Mouse (Mus musculus) embryonic facial prominence, embryonic 15.5 days (tissue): ENCODE measurements around the gene Igflr1. TPM values are rescaled to one million over a fixed set of nuclear protein-coding genes. Genes with fewer than 3 reads are reported as not detected.

Experiments used
- ATAC-seq: fragments of 200-750 bp; cut with Nextera tagmentation; 2 replicates; pipeline ENCODE4 v1.8.0; 2017; ENCODE audit warnings: low read depth, moderate TSS enrichment; ENCODE audit not compliant: insufficient number of reproducible peaks, low FRiP score, low TSS enrichment
- H3K27ac ChIP-seq: fragments of 300-500 bp; sonication (generic); replicated peaks from 2 replicates; pipeline ENCODE4 v1.5.1; 2015; ENCODE audit warnings: mild to moderate bottlenecking, inconsistent platforms
- H3K27me3 ChIP-seq: fragments of 300-500 bp; sonication (generic); 2 replicates; pipeline ENCODE4 v1.6.1; 2015; ENCODE audit warnings: inconsistent platforms
- H3K36me3 ChIP-seq: fragments of 300-500 bp; sonication (generic); 2 replicates; pipeline ENCODE4 v1.6.1; 2015; ENCODE audit warnings: mild to moderate bottlenecking, inconsistent platforms
- H3K4me1 ChIP-seq: fragments of 300-500 bp; sonication (generic); 2 replicates; pipeline ENCODE4 v1.6.1; 2015; ENCODE audit warnings: inconsistent platforms
- H3K4me2 ChIP-seq: fragments of 300-500 bp; sonication (generic); replicated peaks from 2 replicates; pipeline ENCODE4 v1.6.1; 2015; ENCODE audit warnings: mild to moderate bottlenecking, inconsistent platforms
- H3K4me3 ChIP-seq: fragments of 300-500 bp; sonication (generic); replicated peaks from 2 replicates; pipeline ENCODE4 v1.5.1; 2015; ENCODE audit warnings: mild to moderate bottlenecking, inconsistent platforms
- H3K9ac ChIP-seq: fragments of 300-500 bp; sonication (generic); 2 replicates; pipeline ENCODE4 v1.6.1; 2015; ENCODE audit warnings: inconsistent platforms
- H3K9me3 ChIP-seq: fragments of 300-500 bp; sonication (generic); replicated peaks from 2 replicates; pipeline ENCODE4 v1.6.1; 2016; ENCODE audit warnings: inconsistent platforms
- WGBS: fragments of 180-500 bp; shearing (Covaris S2); methylation state at CpG from one replicate; pipeline ENCODE4 v1.1.7; 2015; 5-methylcytosine and 5-hydroxymethylcytosine counted together
- polyA plus RNA-seq: library from polyadenylated mRNA; unstranded; fragments of >200 nt; fragmentation: Nextera tagmentation; extraction: Ambion mirVana; gene quantifications from 2 replicates; pipeline ENCODE4 v1.2.1, GENCODE M21; 2015

The Igflr1 gene
- polyA plus RNA-seq, 1 experiment from 2014 or later, result 5.3 TPM

GRCm38 (mm10) chr7:30533941-30534632 lies 31.1 kb upstream of the Igflr1 start:
- no peaks in the 10 kb centered on the region for H3K27me3 ChIP-seq
- H3K9me3 ChIP-seq, result no peaks in the 10 kb centered on the region
- peaks cover 29% of the 10 kb centered on the region for H3K36me3 ChIP-seq
- WGBS, result 6% methylated on average over 26 of the region's 26 CpGs
- peak overlapping the region; percentile 81 for H3K4me3 ChIP-seq
- peaks cover 27% of the 10 kb centered on the region for H3K4me1 ChIP-seq
- H3K9ac ChIP-seq, result peak overlapping the region; percentile 60
- peak; percentile 30 for ATAC-seq
- peak overlapping the region; percentile 65; the same call in 1 of the 2 replicates for H3K27ac ChIP-seq
- H3K4me2 ChIP-seq, result peak overlapping the region; percentile 94

- no peaks in the 10 kb centered on the region for H3K27me3 ChIP-seq
- under 1% methylated on average over 61 of the region's 84 CpGs for WGBS
- H3K27ac ChIP-seq, result peak within 1 kb of the TSS; percentile 65
- ATAC-seq, result peak; percentile 94
- H3K36me3 ChIP-seq, result peaks cover 29% of the 10 kb centered on the region
- H3K4me3 ChIP-seq, result peak within 1 kb of the TSS; percentile 81
- H3K4me1 ChIP-seq, result peaks cover 27% of the 10 kb centered on the region
- no peaks in the 10 kb centered on the region for H3K9me3 ChIP-seq
- H3K9ac ChIP-seq, result peak within 1 kb of the TSS; percentile 60
- peak within 1 kb of the TSS; percentile 94 for H3K4me2 ChIP-seq
Observed at GRCm38 (mm10) chr7:30534633-30535577, 30.3 kb upstream of the Igflr1 start, which contains the start of gene Arhgap33. Gene Arhgap33, minus strand, starts transcription at chr7:30535060.

GRCm38 (mm10) chr7:30540572-30540971 lies 24.7 kb upstream of the Igflr1 start:
- Histone ChIP-seq H3K4me2 (no peak overlapping the region), H3K36me3 (peaks cover 44% of the 10 kb centered on the region), H3K27ac (no peak overlapping the region), H3K4me1 (peaks cover 4% of the 10 kb centered on the region), H3K27me3 (no peaks in the 10 kb centered on the region), H3K4me3 (no peak overlapping the region), H3K9me3 (no peaks in the 10 kb centered on the region), H3K9ac (no peak overlapping the region)
- WGBS, result 91% methylated on average over 7 of the region's 7 CpGs
- ATAC-seq, result no peak

- no peak for ATAC-seq
- Histone ChIP-seq H3K4me3 (no peak overlapping the region), H3K9ac (no peak overlapping the region), H3K9me3 (no peaks in the 10 kb centered on the region), H3K27me3 (no peaks in the 10 kb centered on the region), H3K4me1 (no peaks in the 10 kb centered on the region), H3K36me3 (peaks cover 55% of the 10 kb centered on the region), H3K27ac (no peak overlapping the region), H3K4me2 (no peak overlapping the region)
- WGBS, result 84% methylated on average over 2 of the region's 2 CpGs
Observed at GRCm38 (mm10) chr7:30544327-30544726, 20.9 kb upstream of the Igflr1 start.

- H3K27me3 ChIP-seq, result no peaks in the 10 kb centered on the region
- H3K9me3 ChIP-seq, result no peaks in the 10 kb centered on the region
- H3K27ac ChIP-seq, result no peak overlapping the region
- 80% methylated on average over 2 of the region's 2 CpGs for WGBS
- ATAC-seq, result no peak
- peaks cover 24% of the 10 kb centered on the region for H3K36me3 ChIP-seq
- H3K4me2 ChIP-seq, result no peak overlapping the region
- no peak overlapping the region for H3K9ac ChIP-seq
- H3K4me1 ChIP-seq, result peaks cover 17% of the 10 kb centered on the region
- no peak overlapping the region for H3K4me3 ChIP-seq
Observed at GRCm38 (mm10) chr7:30549880-30550279, 15.3 kb upstream of the Igflr1 start.

GRCm38 (mm10) chr7:30550603-30551002 lies 14.6 kb upstream of the Igflr1 start:
- H3K4me3 ChIP-seq, result no peak overlapping the region
- ATAC-seq, result no peak
- peaks cover 27% of the 10 kb centered on the region for H3K36me3 ChIP-seq
- H3K27me3 ChIP-seq, result no peaks in the 10 kb centered on the region
- no peak overlapping the region for H3K9ac ChIP-seq
- H3K27ac ChIP-seq, result no peak overlapping the region
- WGBS, result 93% methylated on average over 1 of the region's 1 CpGs
- no peaks in the 10 kb centered on the region for H3K9me3 ChIP-seq
- H3K4me1 ChIP-seq, result peaks cover 17% of the 10 kb centered on the region
- H3K4me2 ChIP-seq, result no peak overlapping the region

- H3K27me3 ChIP-seq, result no peaks in the 10 kb centered on the region
- H3K27ac ChIP-seq, result peak overlapping the region; percentile 100
- WGBS, result 3% methylated on average over 10 of the region's 10 CpGs
- H3K9me3 ChIP-seq, result no peaks in the 10 kb centered on the region
- H3K4me2 ChIP-seq, result peak overlapping the region; percentile 96
- peak; percentile 73 for ATAC-seq
- peak overlapping the region; percentile 63 for H3K9ac ChIP-seq
- peak overlapping the region; percentile 81 for H3K4me3 ChIP-seq
- peaks cover 17% of the 10 kb centered on the region for H3K4me1 ChIP-seq
- peaks cover 31% of the 10 kb centered on the region for H3K36me3 ChIP-seq
Observed at GRCm38 (mm10) chr7:30551445-30552101, 13.7 kb upstream of the Igflr1 start.

- H3K9me3 ChIP-seq, result no peaks in the 10 kb centered on the region
Observed at GRCm38 (mm10) chr7:30552102-30553020, 12.9 kb upstream of the Igflr1 start, which contains the start of the genes Hspb6 and Proser3. Gene Hspb6, plus strand, starts transcription at chr7:30552178. Gene Proser3, minus strand, starts transcription at chr7:30552299.

GRCm38 (mm10) chr7:30553021-30553589 lies 12.1 kb upstream of the Igflr1 start:
- H3K4me3 ChIP-seq, result peak overlapping the region; percentile 81
- peak overlapping the region; percentile 59 for H3K9ac ChIP-seq
- peak overlapping the region; percentile 100 for H3K27ac ChIP-seq
- H3K27me3 ChIP-seq, result no peaks in the 10 kb centered on the region
- WGBS, result 3% methylated on average over 23 of the region's 23 CpGs
- H3K36me3 ChIP-seq, result peaks cover 32% of the 10 kb centered on the region
- H3K4me1 ChIP-seq, result peaks cover 21% of the 10 kb centered on the region
- no peaks in the 10 kb centered on the region for H3K9me3 ChIP-seq
- H3K4me2 ChIP-seq, result peak overlapping the region; percentile 96
- no peak for ATAC-seq

More at GRCm38 (mm10) chr7:30552102-30553020, 12.9 kb upstream of the Igflr1 start, which contains the start of the genes Hspb6 and Proser3:
- WGBS, result under 1% methylated on average over 44 of the region's 44 CpGs
- no peaks in the 10 kb centered on the region for H3K27me3 ChIP-seq
- peak within 1 kb of the TSS; percentile 81 for H3K4me3 ChIP-seq
- H3K27ac ChIP-seq, result peak within 1 kb of the TSS; percentile 100
- H3K9ac ChIP-seq, result peak within 1 kb of the TSS; percentile 63
- peaks cover 17% of the 10 kb centered on the region for H3K4me1 ChIP-seq
- H3K36me3 ChIP-seq, result peaks cover 38% of the 10 kb centered on the region
- peak; percentile 95 for ATAC-seq
- peak within 1 kb of the TSS; percentile 96 for H3K4me2 ChIP-seq
